Mouse (Mus musculus) kidney, postnatal 0 days (tissue): Measurements from ENCODE around the gene Ptk7. TPM values are rescaled to one million over a fixed set of nuclear protein-coding genes. Genes with fewer than 3 reads are reported as not detected.

ENCODE experiments used
- ATAC-seq: fragments of 200-750 bp; cut with Nextera tagmentation; replicated peaks from 2 replicates; pipeline ENCODE4 v1.8.0; 2017; ENCODE audit warnings: low read depth, moderate number of reproducible peaks, moderate TSS enrichment, moderate library complexity; ENCODE audit not compliant: low FRiP score
- DNase-seq: peaks from one replicate; pipeline ENCODE4 v3.0.0-alpha.2; 2016; ENCODE audit warnings: low spot score
- H3K27ac ChIP-seq: fragments of 300-500 bp; sonication (generic); 2 replicates; pipeline ENCODE4 v1.5.1; 2014; ENCODE audit warnings: mild to moderate bottlenecking
- H3K27me3 ChIP-seq: fragments of 300-500 bp; sonication (generic); 2 replicates; pipeline ENCODE4 v1.6.1; 2014; ENCODE audit warnings: low read length, mixed read lengths; ENCODE audit not compliant: insufficient read depth
- H3K36me3 ChIP-seq: fragments of 300-500 bp; sonication (generic); 2 replicates; pipeline ENCODE4 v1.6.1; 2014; ENCODE audit warnings: low read length, mixed read lengths; ENCODE audit not compliant: insufficient read depth
- H3K4me1 ChIP-seq: fragments of 300-500 bp; sonication (generic); replicated peaks from 2 replicates; pipeline ENCODE4 v1.6.1; 2014; ENCODE audit warnings: antibody characterized with exemption, low read length, mixed read lengths; ENCODE audit not compliant: insufficient read depth
- H3K4me2 ChIP-seq: fragments of 300-500 bp; sonication (generic); 2 replicates; pipeline ENCODE4 v1.6.1; 2014; ENCODE audit warnings: mild to moderate bottlenecking, low read length, moderate library complexity, mixed read lengths
- H3K4me3 ChIP-seq: fragments of 300-500 bp; sonication (generic); replicated peaks from 2 replicates; pipeline ENCODE4 v1.5.1; 2014; ENCODE audit warnings: low read depth, low read length
- H3K9ac ChIP-seq: fragments of 300-500 bp; sonication (generic); 2 replicates; pipeline ENCODE4 v1.6.1; 2014; ENCODE audit warnings: low read depth, low read length
- H3K9me3 ChIP-seq: fragments of 300-500 bp; sonication (generic); replicated peaks from 2 replicates; pipeline ENCODE4 v1.6.1; 2016; ENCODE audit warnings: low read length, inconsistent platforms, mixed read lengths
- CTCF ChIP-seq: IDR thresholded peaks from 2 replicates; pipeline ENCODE4 v1.5.1; 2016; ENCODE audit warnings: antibody characterized with exemption, low read depth, mild to moderate bottlenecking, moderate library complexity
- WGBS: fragments of 180-500 bp; shearing (Covaris S2); extraction: QIAGEN DNeasy Blood & Tissue Kit; methylation state at CpG from one replicate; pipeline ENCODE4 v1.1.7; 2014; 5-methylcytosine and 5-hydroxymethylcytosine counted together
- microRNA-seq: library from miRNA; unstranded; fragments of <30 nt; microRNA quantifications from one replicate; pipeline ENCODE4, GENCODE M21; 2016
- polyA plus RNA-seq: library from polyadenylated mRNA; unstranded; fragments of >200 nt; fragmentation: Nextera tagmentation; extraction: Ambion mirVana; gene quantifications from 2 replicates; pipeline ENCODE4 v1.2.1, GENCODE M21; 2015

Ptk7 gene
- polyA plus RNA-seq, 1 experiment from 2014 or later = 94.0 TPM

- H3K4me3 ChIP-seq = no peak overlapping the region
- H3K9me3 ChIP-seq = no peaks in the 10 kb centered on the region
- H3K27ac ChIP-seq = no peak overlapping the region
- no peaks in the 10 kb centered on the region for H3K36me3 ChIP-seq
- no peaks in the 10 kb centered on the region for H3K27me3 ChIP-seq
- no peak overlapping the region for H3K9ac ChIP-seq
- no peaks in the 10 kb centered on the region for H3K4me1 ChIP-seq
- 82% methylated on average over 10 of the region's 10 CpGs for WGBS
- ATAC-seq (no peak), DNase-seq (no peak)
- no peak for TF ChIP-seq CTCF
- H3K4me2 ChIP-seq = no peak overlapping the region
These were observed 104.2 kb downstream of the Ptk7 start for GRCm38 (mm10) chr17:46525065-46525464.

DNA sequence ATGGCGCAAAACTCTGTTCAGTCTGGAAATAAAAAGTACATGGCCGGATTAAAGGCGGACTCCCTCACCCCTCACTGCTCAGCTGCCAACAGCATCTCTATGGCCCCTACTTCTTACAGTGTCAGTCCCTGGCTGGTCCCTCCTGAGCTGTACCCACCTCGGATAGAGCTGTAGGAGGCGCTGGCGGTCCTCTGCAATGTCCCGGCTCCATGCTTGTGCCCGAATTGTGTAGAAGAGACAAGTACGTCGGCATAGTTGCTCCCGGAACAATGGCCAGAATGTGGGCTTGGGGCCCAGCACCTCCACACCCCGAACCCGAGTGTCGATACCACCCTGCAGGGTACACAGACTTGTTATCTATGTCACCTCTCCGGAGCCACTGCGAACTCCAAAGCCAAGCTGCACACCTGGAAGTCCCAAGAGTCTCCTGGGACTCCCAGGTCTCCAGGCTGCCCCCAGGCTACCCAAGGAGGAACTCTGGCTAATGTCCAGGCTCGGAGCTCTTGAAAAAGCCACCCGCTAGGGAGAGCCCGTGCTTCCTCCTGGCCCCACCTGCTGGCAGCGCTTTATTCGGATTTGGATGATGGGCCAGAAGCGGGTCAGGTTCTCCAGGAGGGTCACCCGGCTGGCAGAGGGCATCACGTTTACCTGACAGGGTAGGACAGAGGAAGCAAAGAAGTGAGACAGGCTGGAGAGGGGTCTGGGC, 107.2 kb downstream of the Ptk7 start:
- Histone ChIP-seq H3K27me3 (no peaks in the 10 kb centered on the region), H3K4me3 (no peak overlapping the region), H3K9ac (no peak overlapping the region), H3K36me3 (no peaks in the 10 kb centered on the region), H3K9me3 (no peaks in the 10 kb centered on the region), H3K4me2 (no peak overlapping the region), H3K4me1 (no peaks in the 10 kb centered on the region), H3K27ac (no peak overlapping the region)
- peak; percentile 35; the same call in 1 of the 2 replicates for TF ChIP-seq CTCF
- ATAC-seq = no peak
- no peak for DNase-seq
- WGBS = 41% methylated on average over 24 of the region's 24 CpGs

DNA sequence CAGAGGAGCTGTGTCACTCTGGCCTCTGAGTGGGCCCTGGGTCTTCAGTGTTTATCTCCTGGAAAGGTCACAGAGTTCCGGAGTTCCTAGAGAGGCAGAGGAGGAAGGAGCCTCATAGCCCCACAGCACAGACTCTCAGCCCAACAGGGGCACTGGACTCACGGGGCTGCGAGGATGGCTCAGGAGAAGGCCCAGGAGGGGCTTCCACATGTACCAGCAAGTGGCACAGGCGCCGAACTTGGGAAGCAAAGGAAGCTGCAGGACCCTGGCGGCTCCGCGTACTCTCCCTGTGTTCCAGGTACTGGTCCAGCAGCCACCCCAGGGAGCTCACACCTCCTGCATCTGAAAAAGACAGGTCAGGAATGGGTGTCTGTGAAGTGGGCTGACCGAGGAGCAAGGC, 108.1 kb downstream of the Ptk7 start:
- Histone ChIP-seq H3K9me3 (no peaks in the 10 kb centered on the region), H3K27me3 (no peaks in the 10 kb centered on the region), H3K9ac (0 out of 2 replicates have a peak overlapping the region, but pooled peaks have one; percentile 27), H3K4me1 (no peaks in the 10 kb centered on the region), H3K36me3 (no peaks in the 10 kb centered on the region), H3K4me3 (no peak overlapping the region), H3K27ac (no peak overlapping the region), H3K4me2 (no peak overlapping the region)
- ATAC-seq (no peak), DNase-seq (no peak)
- WGBS = 80% methylated on average over 9 of the region's 9 CpGs
- TF ChIP-seq CTCF = no peak

DNA sequence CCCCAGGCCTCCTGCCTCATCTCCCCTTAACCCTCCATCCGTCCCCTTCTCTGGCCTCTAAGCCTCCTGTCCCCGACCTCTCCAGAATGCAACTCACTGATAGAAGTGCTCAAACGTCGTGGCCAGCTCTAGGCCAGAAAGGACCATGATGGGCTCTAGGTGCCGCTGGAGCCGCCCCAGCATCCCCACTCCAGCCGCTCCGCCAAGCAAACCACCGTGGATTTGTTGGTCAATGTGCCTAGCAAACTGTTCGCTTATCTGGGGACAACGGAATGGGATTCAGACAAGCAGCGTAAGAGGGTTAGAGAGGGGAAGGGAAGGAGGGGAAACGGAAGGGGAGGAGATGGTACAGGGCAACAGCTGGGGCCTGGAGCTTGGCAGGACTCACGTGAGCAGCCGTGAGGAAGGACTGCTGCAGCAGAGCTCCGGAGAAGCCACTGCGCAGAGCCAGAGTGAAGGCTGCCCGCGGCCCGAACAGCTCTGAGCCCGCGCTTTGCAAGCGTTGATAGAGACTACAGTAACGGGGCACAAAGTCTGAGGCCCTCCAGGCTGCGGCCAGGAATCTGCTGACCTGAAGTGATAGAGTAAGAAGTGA, 108.8 kb downstream of the Ptk7 start:
- 55% methylated on average over 25 of the region's 25 CpGs for whole genome bisulfite sequencing
- peak overlapping the region; percentile 32; the same call in 1 of the 2 replicates for H3K9ac ChIP-seq
- no peaks in the 10 kb centered on the region for H3K36me3 ChIP-seq
- H3K4me2 ChIP-seq = no peak overlapping the region
- no peaks in the 10 kb centered on the region for H3K9me3 ChIP-seq
- TF ChIP-seq CTCF = no peak
- ATAC-seq = no peak
- H3K27ac ChIP-seq = no peak overlapping the region
- no peaks in the 10 kb centered on the region for H3K27me3 ChIP-seq
- H3K4me3 ChIP-seq = no peak overlapping the region
- H3K4me1 ChIP-seq = no peaks in the 10 kb centered on the region
- DNase-seq = no peak

DNA sequence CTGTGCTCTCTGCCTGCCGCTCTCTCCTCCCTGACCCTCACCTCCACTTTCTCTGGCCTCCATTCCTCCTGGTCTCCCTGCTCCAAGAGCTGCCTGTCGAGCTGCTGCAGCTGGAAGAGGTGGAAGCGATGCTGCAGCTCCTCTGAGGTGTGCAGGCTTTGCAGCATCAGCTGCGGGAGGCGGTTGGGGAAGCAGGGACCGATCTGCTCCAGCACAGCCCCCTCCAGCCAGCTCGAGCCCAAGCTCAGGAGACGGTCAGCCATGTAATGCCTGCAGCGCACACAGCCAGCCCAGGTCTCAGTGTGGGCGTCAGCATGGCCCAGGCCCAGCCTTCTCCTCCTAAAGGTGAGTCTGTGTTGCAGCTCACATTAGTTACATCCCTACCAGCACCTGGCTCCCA, 109.3 kb downstream of the Ptk7 start:
- Histone ChIP-seq H3K9me3 (no peaks in the 10 kb centered on the region), H3K9ac (no peak overlapping the region; the same call in 1 of the 2 replicates), H3K4me2 (no peak overlapping the region), H3K4me3 (no peak overlapping the region), H3K27me3 (no peaks in the 10 kb centered on the region), H3K36me3 (no peaks in the 10 kb centered on the region), H3K4me1 (no peaks in the 10 kb centered on the region), H3K27ac (no peak overlapping the region)
- ATAC-seq (no peak), DNase-seq (no peak)
- 61% methylated on average over 10 of the region's 10 CpGs for WGBS
- TF ChIP-seq CTCF = no peak

Small RNA genes lying within 50 kb of the gene (microRNA-seq; reads per million reads assigned to microRNA genes)
- gene Mir6976 = not detected

Other genes with a start within 250 kb of the Ptk7 start
- 6.3 and 7.6 TPM in 2 replicates for gene Zfp318, start 245.8 kb downstream of the Ptk7 start, polyA plus RNA-seq
- gene Crip3, start 200.6 kb downstream of the Ptk7 start, polyA plus RNA-seq = 0.34 TPM in 2 replicates
- gene Slc22a7, start 191.0 kb downstream of the Ptk7 start, polyA plus RNA-seq = 1.6 and 1.9 TPM in 2 replicates
- gene Ttbk1, start 141.8 kb downstream of the Ptk7 start, polyA plus RNA-seq = 0.10 and 0.11 TPM in 2 replicates
- 31.8 and 32.7 TPM in 2 replicates for gene Dnph1, start 132.8 kb downstream of the Ptk7 start, polyA plus RNA-seq
- gene Cul9, start 83.1 kb downstream of the Ptk7 start, polyA plus RNA-seq = 6.0 and 6.5 TPM in 2 replicates
- gene Srf, start 73.3 kb downstream of the Ptk7 start, polyA plus RNA-seq = 5.5 and 6.0 TPM in 2 replicates
- 47.6 and 50.4 TPM in 2 replicates for gene Klc4, start 16.5 kb upstream of the Ptk7 start, polyA plus RNA-seq
- gene Mrpl2, start 16.7 kb upstream of the Ptk7 start, polyA plus RNA-seq = 144 and 157 TPM in 2 replicates
- 29.0 and 33.3 TPM in 2 replicates for gene Cul7, start 20.8 kb upstream of the Ptk7 start, polyA plus RNA-seq
- 44.4 and 47.2 TPM in 2 replicates for gene Rrp36, start 44.8 kb upstream of the Ptk7 start, polyA plus RNA-seq
- 131 and 135 TPM in 2 replicates for gene Mea1, start 49.3 kb upstream of the Ptk7 start, polyA plus RNA-seq
- gene Klhdc3, start 51.4 kb upstream of the Ptk7 start, polyA plus RNA-seq = 104 and 114 TPM in 2 replicates
- 51.0 and 52.5 TPM in 2 replicates for gene Ppp2r5d, start 75.6 kb upstream of the Ptk7 start, polyA plus RNA-seq
- gene Pex6, start 82.0 kb upstream of the Ptk7 start, polyA plus RNA-seq = 20.5 and 25.6 TPM in 2 replicates
- 9.0 and 10.6 TPM in 2 replicates for gene Gnmt, start 99.7 kb upstream of the Ptk7 start, polyA plus RNA-seq
- gene Cnpy3, start 122.7 kb upstream of the Ptk7 start, polyA plus RNA-seq = 59.9 and 64.7 TPM in 2 replicates
- 0.12 and 0.14 TPM in 2 replicates for gene Ptcra, start 134.2 kb upstream of the Ptk7 start, polyA plus RNA-seq
- 143 and 151 TPM in 2 replicates for gene 2310039H08Rik, start 143.1 kb upstream of the Ptk7 start, polyA plus RNA-seq
- 138 and 147 TPM in 2 replicates for gene Rpl7l1, start 153.2 kb upstream of the Ptk7 start, polyA plus RNA-seq
- 2.9 and 4.1 TPM in 2 replicates for gene Bicral, start 229.0 kb upstream of the Ptk7 start, polyA plus RNA-seq